Mouse (Mus musculus) neural tube, embryonic 11.5 days (tissue): Measurements from ENCODE around the gene Fbxo47. TPM values are rescaled to one million over a fixed set of nuclear protein-coding genes. Genes with fewer than 3 reads are reported as not detected.

Source experiments
- ATAC-seq: fragments of 200-750 bp; cut with Nextera tagmentation; 2 replicates; pipeline ENCODE4 v1.8.0; 2017; ENCODE audit warnings: moderate number of reproducible peaks, mild to moderate bottlenecking, moderate TSS enrichment, moderate library complexity; ENCODE audit not compliant: insufficient read depth, low FRiP score, low TSS enrichment
- DNase-seq: peaks from one replicate; pipeline ENCODE4 v3.0.0-alpha.2; 2015; ENCODE audit warnings: low spot score
- H3K27ac ChIP-seq: fragments of 300-500 bp; sonication (generic); 2 replicates; pipeline ENCODE4 v1.5.1; 2014; ENCODE audit warnings: low read depth, mild to moderate bottlenecking, low read length
- H3K27me3 ChIP-seq: fragments of 300-500 bp; sonication (generic); 2 replicates; pipeline ENCODE4 v1.6.1; 2014; ENCODE audit warnings: mild to moderate bottlenecking, low read length, mixed read lengths; ENCODE audit not compliant: control insufficient read depth, insufficient read depth
- H3K36me3 ChIP-seq: fragments of 300-500 bp; sonication (generic); 2 replicates; pipeline ENCODE4 v1.6.1; 2014; ENCODE audit warnings: mild to moderate bottlenecking, low read length, moderate library complexity, mixed read lengths; ENCODE audit not compliant: control insufficient read depth, insufficient read depth
- H3K4me1 ChIP-seq: fragments of 300-500 bp; sonication (generic); 2 replicates; pipeline ENCODE4 v1.6.1; 2014; ENCODE audit warnings: low read length, mixed read lengths; ENCODE audit not compliant: control insufficient read depth, insufficient read depth
- H3K4me2 ChIP-seq: fragments of 300-500 bp; sonication (generic); 2 replicates; pipeline ENCODE4 v1.6.1; 2014; ENCODE audit warnings: low read depth, mild to moderate bottlenecking, moderate library complexity
- H3K4me3 ChIP-seq: fragments of 300-500 bp; sonication (generic); 2 replicates; pipeline ENCODE4 v1.5.1; 2014; ENCODE audit warnings: low read depth, low read length
- H3K9ac ChIP-seq: fragments of 300-500 bp; sonication (generic); 2 replicates; pipeline ENCODE4 v1.6.1; 2014; ENCODE audit warnings: mild to moderate bottlenecking, low read length
- H3K9me3 ChIP-seq: fragments of 300-500 bp; sonication (generic); 2 replicates; pipeline ENCODE4 v1.6.1; 2016; ENCODE audit warnings: low read length; ENCODE audit not compliant: control insufficient read depth
- whole genome bisulfite sequencing: fragments of 180-500 bp; shearing (Covaris S2); extraction: QIAGEN DNeasy Blood & Tissue Kit; methylation state at CpG from one replicate; pipeline ENCODE4 v1.1.7; 2014; 5-methylcytosine and 5-hydroxymethylcytosine counted together
- polyA plus RNA-seq: library from polyadenylated mRNA; unstranded; fragments of >200 nt; fragmentation: Nextera tagmentation; extraction: Ambion mirVana; gene quantifications from 2 replicates; pipeline ENCODE4 v1.2.1, GENCODE M21; 2014

Fbxo47 gene
- polyA plus RNA-seq, result 0.53 and 0.65 TPM in 2 replicates

DNA sequence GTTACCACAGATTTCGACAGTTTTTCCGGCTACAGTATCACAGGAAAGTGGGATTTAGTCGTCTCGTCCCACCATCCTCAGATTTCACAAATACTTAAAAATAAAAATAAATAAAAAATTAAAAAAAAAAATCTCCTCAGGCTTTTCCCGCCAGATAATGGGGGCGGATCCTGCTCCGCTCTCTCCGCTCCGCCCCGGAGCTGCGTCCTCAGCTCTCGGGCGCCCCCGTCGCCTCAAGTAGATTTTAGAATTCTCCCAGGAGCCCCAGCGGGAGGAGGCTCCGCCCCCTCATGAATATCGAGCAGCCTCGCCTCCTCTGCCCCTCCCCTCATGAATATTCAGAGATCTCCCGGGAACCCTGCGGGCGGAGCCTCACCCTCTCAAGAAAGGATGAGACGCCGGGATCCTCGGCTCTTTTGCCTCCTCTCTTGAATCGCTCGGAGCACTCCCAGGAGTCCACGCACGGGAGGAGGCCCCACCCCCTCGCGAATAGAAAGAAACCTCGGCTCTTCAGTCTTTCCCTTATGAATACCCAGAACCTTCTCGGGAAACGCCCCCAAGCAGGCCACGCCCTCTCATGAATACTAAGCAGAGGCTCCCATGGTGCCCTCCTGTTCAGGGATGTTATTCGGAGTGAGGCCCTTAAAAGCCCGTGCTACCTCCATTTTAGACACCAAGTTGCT is at the start of gene Fbxo47:
Gene Fbxo47, minus strand, starts transcription at position 237 of the 683 bp plus-strand sequence.
- Histone ChIP-seq H3K4me1 (no peaks in the 10 kb centered on the region), H3K27ac (peak within 1 kb of the TSS; percentile 81; the same call in 1 of the 2 replicates), H3K4me2 (peak within 1 kb of the TSS; percentile 40), H3K9me3 (no peaks in the 10 kb centered on the region), H3K9ac (peak within 1 kb of the TSS; percentile 53), H3K27me3 (no peaks in the 10 kb centered on the region), H3K4me3 (peak within 1 kb of the TSS; percentile 43), H3K36me3 (no peaks in the 10 kb centered on the region)
- under 1% methylated on average over 37 of the region's 37 CpGs for WGBS
- ATAC-seq (peak; percentile 94), DNase-seq (peak; percentile 97)

DNA sequence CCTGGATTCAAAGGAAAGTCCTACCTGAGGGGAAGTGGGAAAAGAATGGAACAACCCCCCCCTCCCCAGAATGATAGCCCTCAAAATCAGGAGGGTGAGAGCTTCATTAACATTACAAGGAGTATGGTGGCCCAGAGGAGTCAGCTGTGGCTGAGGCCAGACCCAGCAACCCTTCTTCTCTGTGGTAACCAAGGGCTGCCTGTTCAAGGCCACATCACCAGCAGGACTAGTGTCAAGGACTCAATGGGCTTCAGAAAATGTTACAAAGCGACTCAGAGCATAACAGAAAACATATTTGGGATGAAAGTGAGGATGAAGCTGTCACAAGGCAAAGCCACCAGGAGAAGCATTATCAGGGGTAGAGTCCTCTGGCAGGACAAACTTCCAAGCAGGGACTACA is 49.6 kb upstream of the Fbxo47 start:
- 76% methylated on average over 1 of the region's 1 CpGs for WGBS
- H3K4me2 ChIP-seq, result no peak overlapping the region
- DNase-seq (no peak), ATAC-seq (no peak)
- no peaks in the 10 kb centered on the region for H3K9me3 ChIP-seq
- H3K36me3 ChIP-seq, result no peaks in the 10 kb centered on the region
- H3K27ac ChIP-seq, result no peak overlapping the region
- no peak overlapping the region for H3K4me3 ChIP-seq
- H3K9ac ChIP-seq, result no peak overlapping the region
- H3K4me1 ChIP-seq, result no peaks in the 10 kb centered on the region
- no peaks in the 10 kb centered on the region for H3K27me3 ChIP-seq

DNA sequence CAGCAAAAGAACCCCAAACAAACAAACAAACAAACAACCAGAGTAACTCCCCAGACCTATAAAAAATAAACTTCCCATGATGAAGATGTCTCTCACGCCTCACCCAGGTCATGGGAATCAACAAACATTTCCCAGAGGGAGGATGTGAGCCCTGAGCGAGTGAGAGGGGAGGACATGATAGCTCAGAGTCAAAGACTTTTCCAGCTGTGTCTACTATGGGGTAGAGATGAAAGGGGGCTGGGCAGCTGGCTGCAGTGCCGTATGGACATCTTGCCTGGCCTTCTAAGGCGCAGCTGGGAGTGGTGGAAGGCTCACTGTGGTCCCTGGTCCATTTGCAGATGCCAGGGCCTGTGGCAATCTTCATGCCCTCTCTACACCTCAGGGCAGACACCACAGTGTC is 45.0 kb upstream of the Fbxo47 start:
- 65% methylated on average over 4 of the region's 4 CpGs for WGBS
- Histone ChIP-seq H3K27ac (no peak overlapping the region), H3K4me2 (no peak overlapping the region), H3K36me3 (no peaks in the 10 kb centered on the region), H3K9ac (no peak overlapping the region), H3K4me3 (no peak overlapping the region), H3K27me3 (no peaks in the 10 kb centered on the region), H3K4me1 (no peaks in the 10 kb centered on the region), H3K9me3 (no peaks in the 10 kb centered on the region)
- ATAC-seq, result no peak
- no peak for DNase-seq

DNA sequence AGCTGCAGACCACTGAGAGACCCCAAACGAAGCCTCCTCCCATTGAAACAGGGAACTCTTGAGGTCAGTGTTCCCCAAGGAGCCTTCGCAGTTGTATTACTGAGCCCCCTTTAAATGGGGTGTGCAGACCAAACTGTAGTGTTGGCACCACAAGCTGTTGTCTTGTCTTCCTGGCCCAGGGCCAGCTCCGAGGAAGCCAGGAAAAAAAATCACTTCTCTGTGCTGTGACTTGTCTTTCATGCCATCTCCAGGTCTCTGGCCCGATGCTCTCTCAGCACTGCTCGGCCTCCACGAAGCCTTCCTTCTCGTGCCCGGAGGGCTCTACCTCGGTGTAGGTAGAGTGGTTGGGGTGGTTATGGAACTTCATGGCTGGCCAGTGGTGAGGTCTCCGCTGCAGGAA is 40.3 kb upstream of the Fbxo47 start:
- Histone ChIP-seq H3K27me3 (no peaks in the 10 kb centered on the region), H3K9me3 (no peaks in the 10 kb centered on the region), H3K9ac (no peak overlapping the region), H3K4me2 (no peak overlapping the region), H3K4me1 (no peaks in the 10 kb centered on the region), H3K27ac (no peak overlapping the region), H3K4me3 (no peak overlapping the region), H3K36me3 (no peaks in the 10 kb centered on the region)
- no peak for DNase-seq
- 91% methylated on average over 10 of the region's 10 CpGs for WGBS
- no peak for ATAC-seq

DNA sequence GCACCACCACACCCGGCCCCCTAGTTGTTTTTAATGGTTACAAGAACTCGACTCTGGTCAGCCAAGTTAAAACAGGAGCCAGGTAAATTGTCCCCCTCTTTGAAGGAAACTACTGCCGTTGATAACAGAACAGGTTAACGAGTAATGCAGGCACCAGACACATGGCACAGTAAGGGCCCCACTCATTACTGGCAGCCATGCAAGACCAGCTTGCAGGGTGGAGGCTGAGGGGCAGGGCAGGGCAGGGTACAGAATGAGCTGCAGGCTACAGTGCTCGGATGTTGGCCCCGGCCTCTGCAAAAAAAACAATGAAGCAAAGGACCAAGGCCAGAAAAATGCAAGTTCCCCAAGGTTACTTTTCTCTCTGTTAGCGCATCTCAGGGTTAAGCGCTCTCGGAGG is 39.7 kb upstream of the Fbxo47 start:
- DNase-seq (no peak), ATAC-seq (no peak)
- 79% methylated on average over 9 of the region's 9 CpGs for WGBS
- H3K27me3 ChIP-seq, result no peaks in the 10 kb centered on the region
- no peaks in the 10 kb centered on the region for H3K4me1 ChIP-seq
- no peak overlapping the region for H3K4me2 ChIP-seq
- no peak overlapping the region for H3K27ac ChIP-seq
- no peaks in the 10 kb centered on the region for H3K36me3 ChIP-seq
- no peak overlapping the region for H3K9ac ChIP-seq
- H3K4me3 ChIP-seq, result no peak overlapping the region
- H3K9me3 ChIP-seq, result no peaks in the 10 kb centered on the region

DNA sequence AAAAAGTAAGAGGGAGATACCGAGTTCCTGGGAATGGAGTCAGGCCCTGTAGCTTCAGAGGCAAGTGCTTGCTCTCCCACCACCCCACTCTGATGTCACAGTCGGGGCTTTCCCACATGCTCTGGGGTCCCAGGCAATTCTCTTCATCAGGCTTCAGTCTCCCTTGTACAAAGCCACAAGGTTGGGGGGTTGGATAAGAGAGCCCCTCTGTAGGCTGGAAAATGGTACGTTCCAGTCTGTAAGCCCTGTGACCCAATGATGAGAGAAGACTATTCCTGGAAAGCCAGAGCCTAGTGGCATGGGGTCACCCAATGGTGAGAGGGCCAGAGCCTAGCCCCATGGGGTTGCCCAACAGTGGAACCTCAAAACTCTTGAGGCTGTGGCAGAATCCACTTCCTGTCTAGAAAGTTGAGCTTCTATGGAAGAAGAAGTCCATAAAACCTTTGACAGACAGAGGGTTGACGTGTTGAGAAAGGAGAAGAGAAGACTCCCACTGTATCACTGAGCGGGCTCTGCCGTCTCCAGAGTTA is 32.1 kb upstream of the Fbxo47 start:
- Histone ChIP-seq H3K9ac (no peak overlapping the region), H3K27ac (no peak overlapping the region), H3K4me1 (no peaks in the 10 kb centered on the region), H3K4me3 (no peak overlapping the region), H3K36me3 (no peaks in the 10 kb centered on the region), H3K4me2 (no peak overlapping the region), H3K9me3 (no peaks in the 10 kb centered on the region), H3K27me3 (no peaks in the 10 kb centered on the region)
- no peak for DNase-seq
- ATAC-seq, result no peak
- WGBS, result 89% methylated on average over 6 of the region's 6 CpGs

DNA sequence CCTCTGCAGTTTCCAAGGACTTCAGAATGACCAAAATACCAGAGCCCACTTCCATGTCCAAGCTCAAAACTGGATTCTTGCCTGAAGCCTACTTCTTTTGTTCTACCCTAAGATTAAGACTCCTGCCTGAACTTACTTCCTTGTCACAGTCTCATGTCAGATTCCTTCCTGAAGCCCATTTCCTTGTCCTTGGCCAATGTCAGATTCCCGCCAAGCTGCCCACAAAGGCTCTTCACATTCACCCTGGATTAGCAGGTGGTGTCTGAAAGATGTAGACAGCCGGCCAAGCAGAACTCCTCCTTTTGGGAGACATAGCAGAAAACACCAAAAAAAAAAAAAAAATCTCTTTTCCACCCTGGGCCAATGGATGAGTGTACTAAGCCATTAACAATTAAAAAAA is 31.5 kb upstream of the Fbxo47 start:
- H3K4me3 ChIP-seq, result no peak overlapping the region
- no peaks in the 10 kb centered on the region for H3K27me3 ChIP-seq
- H3K9ac ChIP-seq, result no peak overlapping the region
- WGBS, result 90% methylated on average over 2 of the region's 2 CpGs
- ATAC-seq, result no peak
- DNase-seq, result no peak
- H3K4me2 ChIP-seq, result no peak overlapping the region
- no peaks in the 10 kb centered on the region for H3K36me3 ChIP-seq
- H3K27ac ChIP-seq, result no peak overlapping the region
- H3K4me1 ChIP-seq, result no peaks in the 10 kb centered on the region
- H3K9me3 ChIP-seq, result no peaks in the 10 kb centered on the region

DNA sequence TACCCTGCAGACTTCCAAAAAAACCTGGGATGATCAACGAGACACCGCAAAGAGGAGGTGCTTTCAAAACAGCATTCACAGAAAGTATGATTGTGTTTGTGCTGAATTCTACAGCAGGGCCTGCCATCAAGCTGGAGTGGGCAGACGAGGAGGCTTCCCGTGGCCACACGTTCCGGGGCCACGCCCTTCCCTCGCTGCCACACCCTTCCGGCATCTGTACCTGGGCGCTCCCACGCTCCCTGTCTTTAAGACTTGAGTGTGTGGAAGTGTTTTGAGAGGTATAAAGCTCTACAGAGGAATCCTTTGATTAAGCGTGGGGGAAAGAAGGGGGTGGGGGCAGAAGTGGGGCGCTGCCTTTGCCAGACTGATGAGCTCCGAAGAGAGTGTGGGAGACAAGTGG is 29.2 kb upstream of the Fbxo47 start:
- Histone ChIP-seq H3K9me3 (no peaks in the 10 kb centered on the region), H3K9ac (no peak overlapping the region), H3K36me3 (no peaks in the 10 kb centered on the region), H3K27me3 (no peaks in the 10 kb centered on the region), H3K4me1 (no peaks in the 10 kb centered on the region), H3K27ac (no peak overlapping the region), H3K4me2 (no peak overlapping the region), H3K4me3 (no peak overlapping the region)
- 89% methylated on average over 14 of the region's 14 CpGs for WGBS
- ATAC-seq, result no peak
- DNase-seq, result no peak

DNA sequence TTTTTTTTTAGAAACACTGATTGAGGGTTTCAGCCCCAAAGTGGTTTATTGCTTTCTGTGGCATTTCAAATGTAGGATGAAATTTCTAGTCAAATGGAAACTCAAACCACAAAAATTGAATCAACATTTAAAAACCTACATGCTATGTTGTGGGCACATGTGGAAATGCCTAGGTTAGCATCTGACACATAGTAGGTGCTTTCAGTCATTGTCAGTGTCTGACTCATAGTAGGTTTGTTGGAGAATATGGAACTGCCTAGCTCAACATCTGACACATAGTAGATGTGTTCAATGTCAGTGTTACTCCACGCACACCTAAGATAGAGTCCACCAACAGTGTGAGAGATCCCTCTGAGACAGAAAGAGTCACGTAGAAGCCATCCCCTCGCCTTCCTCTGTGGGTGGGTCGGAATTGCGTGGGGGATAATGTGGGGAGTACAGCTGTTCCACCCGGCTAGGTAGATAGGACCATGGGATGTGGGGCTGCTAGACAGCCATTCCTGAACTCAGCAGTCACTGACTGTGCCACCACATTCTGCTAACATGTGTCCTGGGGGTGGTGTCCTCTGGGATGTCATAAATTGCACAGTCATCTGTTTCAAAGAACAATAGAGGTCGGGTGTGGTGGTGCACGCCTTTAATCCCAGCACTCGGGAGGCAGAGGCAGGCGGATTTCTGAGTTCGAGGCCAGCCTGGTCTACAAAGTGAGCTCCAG is 24.8 kb upstream of the Fbxo47 start:
- H3K27ac ChIP-seq, result no peak overlapping the region
- 94% methylated on average over 11 of the region's 11 CpGs for WGBS
- H3K27me3 ChIP-seq, result no peaks in the 10 kb centered on the region

More for the DNA sequence above, 24.8 kb upstream of the Fbxo47 start:
- DNase-seq (no peak), ATAC-seq (no peak)
- H3K36me3 ChIP-seq, result no peaks in the 10 kb centered on the region
- no peak overlapping the region for H3K9ac ChIP-seq
- H3K9me3 ChIP-seq, result no peaks in the 10 kb centered on the region
- H3K4me1 ChIP-seq, result no peaks in the 10 kb centered on the region
- no peak overlapping the region for H3K4me2 ChIP-seq
- no peak overlapping the region for H3K4me3 ChIP-seq
